Mouse (Mus musculus) CH12.LX (cell line): ENCODE measurements around the gene Dnaja1.

Experiments used
- CHD1 ChIP-seq: IDR thresholded peaks from 2 replicates; pipeline ENCODE4 v1.6.1; 2012; ENCODE audit warnings: low read depth, low read length, improper control_type of control experiment, inconsistent platforms
- CTCF ChIP-seq, 2 experiments: IDR thresholded peaks in 1 of 2; conservative IDR thresholded peaks in 1 of 2; 2 replicates each; pipeline ENCODE4 v1.5.1; 2011 to 2012; ENCODE audit warnings: low read depth in 2 of 2, low read length in 2 of 2, improper control_type of control experiment in 1 of 2, inconsistent platforms in 1 of 2, mild to moderate bottlenecking in 1 of 2, moderate library complexity in 1 of 2
- E2F4 ChIP-seq: IDR thresholded peaks from 2 replicates; pipeline ENCODE4 v1.6.1; 2011; ENCODE audit warnings: low read depth, low read length, improper control_type of control experiment; ENCODE audit not compliant: insufficient replicate concordance
- ELF1 ChIP-seq: IDR thresholded peaks from 2 replicates; pipeline ENCODE4 v1.6.1; 2014; ENCODE audit warnings: low read depth, mild to moderate bottlenecking, inconsistent platforms, low read length, improper control_type of control experiment
- EP300 ChIP-seq: IDR thresholded peaks from 2 replicates; pipeline ENCODE4 v1.6.1; 2011; ENCODE audit warnings: low read length, improper control_type of control experiment
- NRF1 ChIP-seq: IDR thresholded peaks from 2 replicates; pipeline ENCODE4 v1.6.1; 2014; ENCODE audit warnings: low read depth, mild to moderate bottlenecking, inconsistent platforms, low read length, improper control_type of control experiment, moderate library complexity
- POLR2A ChIP-seq: IDR thresholded peaks from 2 replicates; pipeline ENCODE4 v1.6.1; 2011; ENCODE audit warnings: low read depth, mild to moderate bottlenecking, improper control_type of control experiment, low read length
- POLR2AphosphoS2 ChIP-seq: IDR thresholded peaks from 2 replicates; pipeline ENCODE4 v1.6.1; 2011; ENCODE audit warnings: low read depth, low read length, improper control_type of control experiment
- RCOR1 ChIP-seq: conservative IDR thresholded peaks from 2 replicates; pipeline ENCODE4 v1.6.1; 2012; ENCODE audit warnings: low read depth, mild to moderate bottlenecking, inconsistent platforms, low read length, improper control_type of control experiment
- TBP ChIP-seq: conservative IDR thresholded peaks from 2 replicates; pipeline ENCODE4 v1.6.1; 2011; ENCODE audit warnings: low read depth, low read length, improper control_type of control experiment
- USF1 ChIP-seq: IDR thresholded peaks from 2 replicates; pipeline ENCODE4 v1.6.1; 2014; ENCODE audit warnings: low read depth, mild to moderate bottlenecking, inconsistent platforms, low read length, improper control_type of control experiment
- ZC3H11A ChIP-seq: IDR thresholded peaks from 2 replicates; pipeline ENCODE4 v1.6.1; 2012; ENCODE audit warnings: low read depth, mild to moderate bottlenecking, inconsistent platforms, low read length, improper control_type of control experiment
- ZNF384 ChIP-seq: IDR thresholded peaks from 2 replicates; pipeline ENCODE4 v1.6.1; 2012; ENCODE audit warnings: low read depth, low read length, improper control_type of control experiment, inconsistent platforms

- TF ChIP-seq ZC3H11A = no peak
- TF ChIP-seq POLR2A = no peak
- TF ChIP-seq RCOR1 = no peak
- TF ChIP-seq NRF1 = no peak
- TF ChIP-seq ELF1 = no peak
- TF ChIP-seq CTCF (conservative IDR thresholded peaks at IDR 0.05 in 1 of 2, IDR thresholded peaks at IDR 0.05 in 1 of 2; ENCODE audit: low read depth in 2 of 2, low read length in 2 of 2) = no peak
- no peak for TF ChIP-seq USF1
- TF ChIP-seq TBP = no peak
- TF ChIP-seq ZNF384 = no peak
- TF ChIP-seq POLR2AphosphoS2 = no peak
- no peak for TF ChIP-seq CHD1
- no peak for TF ChIP-seq E2F4
- TF ChIP-seq EP300 = no peak
Measured at GRCm38 (mm10) chr4:40777116-40777515, 55.2 kb downstream of the Dnaja1 start.
